In genomic region chr8:88783722-88784121, GRCm38 (mm10) we compare ENCODE assay signal across 14 mouse cellular contexts.
"Had no signal": no experiment of that assay in that cellular context is flagged by ENCODE, and none has a peak within 500 bp of the region (broad histone marks: within the 10 kb centered on the region; RNA-seq: fewer than 3 reads in every experiment).

No protein-coding gene starts in this region.

- DNase-seq: kidney, adult 8-10 months; kidney, postnatal 10 days; kidney, postnatal 36 days; liver; lung, adult 18-20 months; lung, postnatal 14 days; midbrain, embryonic 14.5 days; retina, postnatal 1 day; right cerebral cortex, postnatal 25 days; spleen, adult 18-20 months; thymus, adult 2 months; thymus, postnatal 25 days had no signal

- ATAC-seq: intestine, postnatal 0 days; liver, embryonic 12.5 days had no signal
